Mouse (Mus musculus) neural tube, embryonic 12.5 days (tissue): Measurements from ENCODE around the gene Tmem101. TPM values are rescaled to one million over a fixed set of nuclear protein-coding genes. Genes with fewer than 3 reads are reported as not detected.
A peak's percentile ranks its signal among the peaks of the same experiment; 100 is the strongest.

Source experiments
- ATAC-seq: fragments of 200-750 bp; cut with Nextera tagmentation; 2 replicates; pipeline ENCODE4 v1.8.0; 2017; ENCODE audit warnings: low read depth, mild to moderate bottlenecking, moderate TSS enrichment, moderate library complexity; ENCODE audit not compliant: low FRiP score
- H3K27ac ChIP-seq: fragments of 300-500 bp; sonication (generic); 2 replicates; pipeline ENCODE4 v1.5.1; 2016
- H3K27me3 ChIP-seq: fragments of 300-500 bp; sonication (generic); replicated peaks from 2 replicates; pipeline ENCODE4 v1.6.1; 2016; ENCODE audit warnings: mild to moderate bottlenecking
- H3K36me3 ChIP-seq: fragments of 300-500 bp; sonication (generic); 2 replicates; pipeline ENCODE4 v1.6.1; 2016; ENCODE audit warnings: mild to moderate bottlenecking
- H3K4me1 ChIP-seq: fragments of 300-500 bp; sonication (generic); 2 replicates; pipeline ENCODE4 v1.6.1; 2016
- H3K4me2 ChIP-seq: fragments of 300-500 bp; sonication (generic); replicated peaks from 2 replicates; pipeline ENCODE4 v1.6.1; 2016; ENCODE audit warnings: mild to moderate bottlenecking
- H3K4me3 ChIP-seq: fragments of 300-500 bp; sonication (generic); 2 replicates; pipeline ENCODE4 v1.5.1; 2016
- H3K9ac ChIP-seq: fragments of 300-500 bp; sonication (generic); 2 replicates; pipeline ENCODE4 v1.6.1; 2016; ENCODE audit warnings: mild to moderate bottlenecking
- H3K9me3 ChIP-seq: fragments of 300-500 bp; sonication (generic); 2 replicates; pipeline ENCODE4 v1.6.1; 2016; ENCODE audit warnings: mild to moderate bottlenecking
- WGBS: fragments of 180-500 bp; shearing (Covaris S2); methylation state at CpG from one replicate; pipeline ENCODE4 v1.1.7; 2016; 5-methylcytosine and 5-hydroxymethylcytosine counted together
- polyA plus RNA-seq: library from polyadenylated mRNA; unstranded; fragments of >200 nt; fragmentation: Nextera tagmentation; extraction: Ambion mirVana; gene quantifications from 2 replicates; pipeline ENCODE4 v1.2.1, GENCODE M21; 2016

The Tmem101 gene
- 35.3 and 37.3 TPM in 2 replicates for polyA plus RNA-seq

DNA sequence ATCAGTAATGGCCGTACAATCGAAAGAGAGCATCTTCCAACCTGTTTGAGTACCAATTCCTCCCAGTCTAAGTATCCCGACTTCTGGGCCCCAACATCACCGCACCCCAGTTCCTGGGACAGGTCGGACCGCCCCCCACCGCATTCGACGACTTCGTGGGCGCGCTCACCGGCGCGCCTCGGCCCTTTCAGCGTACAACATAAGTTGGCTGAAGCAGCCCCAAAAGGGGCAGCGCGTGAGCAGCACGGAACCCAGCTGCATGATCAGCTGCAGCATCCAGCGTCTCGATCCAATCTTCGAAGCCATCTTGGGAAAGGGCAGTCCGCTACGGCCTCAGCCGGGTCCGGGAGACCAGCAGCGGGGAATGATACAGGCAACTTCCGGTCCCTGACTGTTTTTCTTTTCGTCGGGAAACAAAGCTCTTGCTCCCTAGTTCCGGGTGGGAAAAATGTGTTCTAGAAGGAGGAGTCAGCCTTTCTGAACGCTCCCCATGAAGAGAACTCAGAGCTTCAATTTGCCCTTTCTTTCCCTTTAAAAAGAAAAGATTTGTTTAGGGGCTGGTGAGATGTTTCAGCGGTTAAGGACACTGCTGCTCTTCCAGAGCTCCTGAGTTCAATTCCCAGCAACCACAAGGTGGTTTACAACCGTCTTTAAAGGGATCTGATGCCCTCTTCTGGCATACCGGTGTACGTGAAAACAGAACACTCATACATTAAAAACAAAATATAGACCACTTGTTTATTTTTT is at the start of gene Tmem101:
Tmem101 (minus strand) TSS at position 366 of the 747 bp plus-strand sequence.
- peak; percentile 90 for ATAC-seq
- no peaks in the 10 kb centered on the region for H3K9me3 ChIP-seq
- H3K4me2 ChIP-seq = peak within 1 kb of the TSS; percentile 80
- peaks cover 28% of the 10 kb centered on the region for H3K36me3 ChIP-seq
- H3K27ac ChIP-seq = 0 out of 2 replicates have a peak within 1 kb of the TSS, but pooled peaks have one; percentile 43
- WGBS = under 1% methylated on average over 37 of the region's 37 CpGs
- H3K4me3 ChIP-seq = peak within 1 kb of the TSS; percentile 79
- H3K4me1 ChIP-seq = peaks cover 14% of the 10 kb centered on the region
- no peaks in the 10 kb centered on the region for H3K27me3 ChIP-seq
- peak within 1 kb of the TSS; percentile 70 for H3K9ac ChIP-seq

DNA sequence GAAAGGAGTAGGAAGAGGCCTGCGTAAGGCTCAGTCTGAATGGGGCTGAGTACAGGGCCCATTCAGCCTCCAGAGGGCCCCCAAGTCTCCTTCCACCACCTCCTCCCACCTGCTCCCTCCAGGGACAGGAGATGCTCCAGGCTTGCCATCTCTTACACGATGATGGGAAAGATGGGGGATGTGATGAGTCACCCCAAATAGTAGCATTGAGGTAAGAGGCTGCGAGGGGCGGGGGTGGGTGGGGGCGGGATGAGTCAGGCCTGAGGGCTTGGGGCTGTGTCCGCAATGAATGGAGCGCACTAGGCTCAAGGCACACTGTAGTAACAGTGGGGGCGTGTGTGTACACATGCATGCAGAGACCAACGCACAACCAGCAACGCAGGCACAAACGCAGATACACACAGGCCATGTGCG is 45.2 kb upstream of the Tmem101 start:
- H3K9ac ChIP-seq = no peak overlapping the region
- no peaks in the 10 kb centered on the region for H3K27me3 ChIP-seq
- no peaks in the 10 kb centered on the region for H3K9me3 ChIP-seq
- H3K4me1 ChIP-seq = peaks cover 2% of the 10 kb centered on the region; the same call in 1 of the 2 replicates
- no peak overlapping the region for H3K4me2 ChIP-seq
- no peak for ATAC-seq
- peaks cover 97% of the 10 kb centered on the region for H3K36me3 ChIP-seq
- H3K4me3 ChIP-seq = no peak overlapping the region
- WGBS = 79% methylated on average over 12 of the region's 12 CpGs
- H3K27ac ChIP-seq = no peak overlapping the region

DNA sequence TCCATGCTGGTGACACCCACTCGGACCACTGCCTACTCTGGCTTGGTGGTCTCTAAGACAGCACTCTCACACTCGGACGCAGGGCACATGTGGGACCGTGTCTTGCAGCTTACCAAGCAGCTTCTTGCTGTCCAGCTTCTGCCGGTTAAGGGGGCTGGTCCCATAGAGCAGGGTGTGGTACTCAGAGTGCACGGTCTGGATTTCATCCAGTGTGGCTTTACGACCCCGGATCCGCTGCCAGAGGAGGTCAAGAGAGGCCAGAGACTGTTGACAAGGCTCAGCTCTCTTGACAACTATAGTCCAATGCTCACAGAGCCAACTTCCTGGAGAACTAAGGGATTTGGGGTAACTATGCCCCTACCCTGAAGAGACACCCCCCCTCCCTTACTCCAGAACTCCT is 43.7 kb upstream of the Tmem101 start:
- 78% methylated on average over 9 of the region's 9 CpGs for WGBS
- Histone ChIP-seq H3K9ac (no peak overlapping the region), H3K9me3 (no peaks in the 10 kb centered on the region), H3K4me3 (no peak overlapping the region), H3K36me3 (peaks cover 97% of the 10 kb centered on the region), H3K4me1 (no peaks in the 10 kb centered on the region; the same call in 1 of the 2 replicates), H3K4me2 (no peak overlapping the region), H3K27me3 (no peaks in the 10 kb centered on the region), H3K27ac (no peak overlapping the region)
- ATAC-seq = no peak

DNA sequence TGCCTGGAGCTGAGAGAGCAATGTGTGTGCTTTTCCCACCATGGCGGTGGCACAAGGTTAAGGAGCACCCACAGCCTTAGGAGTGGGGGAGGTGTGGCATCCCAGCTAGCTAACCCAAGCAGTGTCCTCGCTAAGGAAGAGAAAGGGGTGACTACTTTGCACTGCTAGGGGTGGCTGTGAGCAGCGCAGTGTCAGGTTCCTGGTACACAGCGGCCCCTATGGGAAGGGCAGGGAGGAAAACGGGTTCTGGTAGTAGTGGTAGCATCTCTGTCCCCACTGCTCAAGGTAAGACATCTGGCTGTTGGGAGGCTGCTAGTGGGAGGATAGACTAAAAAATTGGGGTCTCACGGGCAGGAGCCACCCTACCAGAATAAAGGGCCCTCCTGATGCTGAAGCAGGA is 42.0 kb upstream of the Tmem101 start:
- no peaks in the 10 kb centered on the region; the same call in 1 of the 2 replicates for H3K4me1 ChIP-seq
- no peak overlapping the region for H3K27ac ChIP-seq
- WGBS = 71% methylated on average over 6 of the region's 6 CpGs
- H3K9ac ChIP-seq = no peak overlapping the region
- H3K4me3 ChIP-seq = no peak overlapping the region
- no peaks in the 10 kb centered on the region for H3K9me3 ChIP-seq
- no peaks in the 10 kb centered on the region for H3K27me3 ChIP-seq
- H3K36me3 ChIP-seq = peaks cover 94% of the 10 kb centered on the region
- ATAC-seq = no peak
- no peak overlapping the region for H3K4me2 ChIP-seq

DNA sequence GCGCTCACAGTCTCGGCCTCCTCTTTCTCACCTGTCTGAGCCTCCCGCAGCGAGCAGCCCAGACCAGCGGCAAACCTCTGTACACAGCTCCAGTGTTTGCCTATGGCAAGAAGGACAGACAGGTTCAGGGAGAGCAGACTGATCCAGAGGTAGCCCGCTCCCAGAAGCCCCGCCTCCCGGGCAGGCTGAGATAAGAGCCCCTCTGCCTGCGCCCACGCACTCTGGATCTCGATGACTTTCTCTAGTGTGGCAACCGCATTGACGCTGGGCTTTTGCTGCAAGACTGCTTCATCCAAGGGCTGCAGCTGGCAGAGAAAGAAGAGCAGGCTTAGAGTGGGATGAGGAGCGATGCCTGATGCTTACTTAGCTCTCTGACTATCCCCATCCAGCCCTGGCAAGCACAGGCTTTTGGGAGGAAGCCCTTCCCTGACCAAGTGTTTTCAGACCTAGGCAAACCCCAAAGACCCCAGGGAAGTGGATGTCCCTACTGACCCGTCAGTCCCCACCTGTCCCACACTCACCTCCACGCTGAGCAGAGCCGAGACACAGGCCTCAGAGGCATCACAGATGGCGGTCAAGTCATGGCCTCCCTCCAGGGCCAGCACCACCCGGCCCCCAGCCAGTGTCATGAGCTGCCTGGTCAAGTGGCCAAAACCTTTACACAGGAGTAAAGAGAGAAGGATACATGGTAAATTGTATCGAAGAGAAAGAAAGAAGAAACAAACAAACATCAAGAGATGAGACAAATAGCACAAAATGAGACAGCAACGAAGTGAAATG is 40.0 kb upstream of the Tmem101 start:
- WGBS = 87% methylated on average over 21 of the region's 21 CpGs
- ATAC-seq = no peak
- no peak overlapping the region for H3K4me3 ChIP-seq
- no peaks in the 10 kb centered on the region for H3K9me3 ChIP-seq
- H3K27me3 ChIP-seq = no peaks in the 10 kb centered on the region
- H3K4me2 ChIP-seq = no peak overlapping the region
- H3K36me3 ChIP-seq = peaks cover 89% of the 10 kb centered on the region
- H3K27ac ChIP-seq = no peak overlapping the region
- H3K4me1 ChIP-seq = 0 out of 2 replicates have a peak, but pooled peaks cover 2% of the 10 kb centered on the region
- no peak overlapping the region for H3K9ac ChIP-seq

DNA sequence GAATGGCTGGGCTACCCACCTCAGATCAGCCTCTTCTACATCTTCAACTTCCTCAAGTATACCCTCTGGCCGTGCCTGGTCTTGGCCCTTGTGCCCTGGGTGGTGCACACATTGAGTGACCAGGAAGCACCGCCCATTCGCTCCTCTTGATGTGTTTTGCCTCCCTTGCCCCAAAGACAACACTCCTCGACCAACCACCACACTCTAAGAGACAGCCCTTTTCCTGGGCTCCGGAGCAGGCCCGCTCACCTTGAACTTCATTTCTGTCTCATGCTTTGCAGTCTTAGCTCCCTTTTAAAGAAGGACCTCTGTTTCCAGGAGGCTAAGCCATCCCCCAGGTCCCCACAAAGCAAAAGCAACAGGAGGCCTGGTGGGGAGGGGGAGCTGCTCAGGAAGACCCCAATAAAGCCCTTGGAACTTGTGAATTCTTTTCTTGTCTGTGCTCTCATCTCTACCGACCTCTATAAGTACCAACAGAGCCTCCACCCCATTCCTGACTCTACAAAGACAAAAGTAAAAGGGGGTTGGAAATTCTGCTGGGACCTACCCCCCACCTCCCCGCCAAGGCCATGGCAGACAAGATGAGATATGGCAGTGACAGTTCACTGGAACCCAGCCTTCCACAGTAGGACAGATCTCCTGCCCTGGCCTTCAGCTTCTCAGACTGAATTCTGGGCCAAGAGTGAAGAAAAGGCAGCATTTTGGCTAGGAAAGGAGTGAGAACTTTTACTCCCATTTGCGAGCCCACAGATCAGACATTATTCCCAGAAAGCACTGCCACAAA is 37.6 kb upstream of the Tmem101 start:
- H3K36me3 ChIP-seq = peaks cover 66% of the 10 kb centered on the region

DNA sequence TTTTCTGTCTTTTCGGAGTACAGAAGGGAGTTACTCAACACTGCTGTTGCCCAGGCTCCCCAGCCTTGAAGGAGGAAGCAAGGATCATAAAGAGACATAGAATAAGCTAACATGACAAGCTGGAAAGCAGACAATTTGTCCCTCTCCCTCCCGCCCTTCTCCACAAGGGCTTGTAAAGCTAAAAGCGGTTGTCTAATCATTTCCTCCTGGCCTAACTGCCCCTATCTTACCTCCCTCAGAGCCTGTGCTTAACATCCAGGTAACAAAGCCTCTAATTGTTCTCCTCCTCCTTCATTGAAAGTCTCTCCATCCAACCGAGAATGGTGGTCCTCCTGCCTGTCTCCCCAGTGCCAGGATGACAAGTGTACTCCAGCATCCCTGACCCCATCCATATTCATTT is 34.6 kb upstream of the Tmem101 start:
- H3K36me3 ChIP-seq = peaks cover 36% of the 10 kb centered on the region
- no peak overlapping the region for H3K4me3 ChIP-seq
- no peaks in the 10 kb centered on the region for H3K9me3 ChIP-seq
- no peak for ATAC-seq
- H3K9ac ChIP-seq = no peak overlapping the region; the same call in 1 of the 2 replicates
- no peaks in the 10 kb centered on the region for H3K27me3 ChIP-seq
- H3K27ac ChIP-seq = no peak overlapping the region
- H3K4me2 ChIP-seq = peak overlapping the region; percentile 63
- peaks cover 21% of the 10 kb centered on the region for H3K4me1 ChIP-seq
- 27% methylated on average over 4 of the region's 4 CpGs for WGBS

More for the DNA sequence above, 37.6 kb upstream of the Tmem101 start:
- peaks cover 21% of the 10 kb centered on the region for H3K4me1 ChIP-seq
- no peak overlapping the region for H3K4me2 ChIP-seq
- no peaks in the 10 kb centered on the region for H3K27me3 ChIP-seq
- no peaks in the 10 kb centered on the region for H3K9me3 ChIP-seq
- no peak overlapping the region for H3K4me3 ChIP-seq
- ATAC-seq = no peak
- H3K9ac ChIP-seq = no peak overlapping the region
- no peak overlapping the region for H3K27ac ChIP-seq
- WGBS = 72% methylated on average over 9 of the region's 9 CpGs

DNA sequence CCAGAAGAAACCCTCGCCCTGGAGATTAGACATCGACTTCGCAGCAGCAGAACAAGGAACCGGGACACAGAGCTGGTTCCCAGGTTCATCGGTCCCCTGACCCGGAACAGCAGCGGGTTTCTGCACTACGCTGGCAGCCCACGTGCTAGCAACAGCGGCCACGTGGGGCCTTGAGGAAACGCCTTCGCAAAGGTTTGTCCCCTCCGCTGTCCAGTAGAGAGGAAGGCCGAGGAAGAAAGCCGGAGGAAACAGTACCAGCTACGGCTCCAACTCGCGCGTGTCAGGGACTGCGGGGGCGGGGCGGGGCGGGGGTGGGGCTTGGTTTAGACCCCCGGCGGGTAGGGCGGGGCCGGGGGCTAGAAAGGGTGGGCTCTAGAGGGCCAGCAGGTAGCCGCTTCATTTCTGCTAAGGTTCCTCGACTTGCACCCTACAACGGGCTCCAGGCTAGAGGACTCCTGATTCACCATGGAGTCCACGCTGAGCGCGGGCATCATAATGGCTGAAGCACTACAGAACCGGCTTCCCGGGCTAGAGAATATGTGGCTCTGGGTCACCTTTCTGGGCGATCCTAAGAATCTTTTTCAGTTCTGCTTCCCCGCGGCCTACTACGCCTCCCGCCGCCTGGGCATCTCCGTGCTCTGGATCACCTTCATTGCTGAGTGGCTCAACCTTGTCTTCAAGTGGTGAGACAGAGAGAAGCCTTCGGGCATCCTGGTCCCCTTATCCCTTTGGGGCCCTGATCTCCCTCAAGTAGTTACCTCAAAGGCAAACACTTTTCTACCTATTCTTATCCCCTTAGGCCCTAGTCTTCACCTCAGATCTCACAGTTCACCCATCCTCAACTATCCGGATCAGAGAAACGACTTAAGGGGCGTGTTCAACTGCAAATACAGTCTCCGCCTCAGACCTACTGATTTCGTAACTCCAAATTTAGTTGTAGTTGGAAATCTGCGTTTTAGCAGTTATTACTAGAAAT is 33.5 kb upstream of the Tmem101 start, which contains the start of gene G6pc3:
G6pc3 (plus strand) TSS at position 160 of the 976 bp plus-strand sequence.
- 3% methylated on average over 50 of the region's 50 CpGs for WGBS
- H3K9ac ChIP-seq = peak within 1 kb of the TSS; percentile 62
- no peaks in the 10 kb centered on the region for H3K27me3 ChIP-seq
- H3K4me2 ChIP-seq = peak within 1 kb of the TSS; percentile 63
- peak; percentile 74 for ATAC-seq
- no peak within 1 kb of the TSS for H3K27ac ChIP-seq
- H3K4me3 ChIP-seq = peak within 1 kb of the TSS; percentile 47
- no peaks in the 10 kb centered on the region for H3K9me3 ChIP-seq
- peaks cover 21% of the 10 kb centered on the region for H3K4me1 ChIP-seq
- H3K36me3 ChIP-seq = peaks cover 26% of the 10 kb centered on the region

DNA sequence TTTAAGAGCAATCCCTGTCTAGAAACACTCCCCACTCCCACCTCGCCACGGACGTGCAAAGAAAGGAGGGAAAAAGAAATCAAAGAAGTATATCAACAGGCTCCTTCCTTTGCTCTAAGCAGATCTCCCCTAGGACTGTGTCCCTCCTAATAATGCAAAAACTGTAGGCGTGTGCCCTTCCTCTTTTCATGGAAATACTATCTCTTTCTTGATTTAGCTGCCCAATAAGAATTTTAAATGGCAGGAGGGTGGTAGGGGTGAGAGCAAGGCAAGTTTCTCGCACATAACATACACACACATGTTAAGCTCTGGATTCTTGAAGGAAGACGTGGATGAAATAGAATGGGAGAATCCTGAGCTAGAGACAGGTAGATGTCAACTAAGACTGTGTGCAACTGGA is 32.8 kb upstream of the Tmem101 start:
- 76% methylated on average over 6 of the region's 6 CpGs for whole genome bisulfite sequencing
- H3K4me2 ChIP-seq = peak overlapping the region; percentile 63
- peaks cover 20% of the 10 kb centered on the region for H3K36me3 ChIP-seq
- no peaks in the 10 kb centered on the region for H3K27me3 ChIP-seq
- no peak overlapping the region for H3K27ac ChIP-seq
- peak overlapping the region; percentile 47 for H3K4me3 ChIP-seq
- ATAC-seq = no peak
- H3K9me3 ChIP-seq = no peaks in the 10 kb centered on the region
- H3K4me1 ChIP-seq = peaks cover 25% of the 10 kb centered on the region
- no peak overlapping the region; the same call in 1 of the 2 replicates for H3K9ac ChIP-seq

DNA sequence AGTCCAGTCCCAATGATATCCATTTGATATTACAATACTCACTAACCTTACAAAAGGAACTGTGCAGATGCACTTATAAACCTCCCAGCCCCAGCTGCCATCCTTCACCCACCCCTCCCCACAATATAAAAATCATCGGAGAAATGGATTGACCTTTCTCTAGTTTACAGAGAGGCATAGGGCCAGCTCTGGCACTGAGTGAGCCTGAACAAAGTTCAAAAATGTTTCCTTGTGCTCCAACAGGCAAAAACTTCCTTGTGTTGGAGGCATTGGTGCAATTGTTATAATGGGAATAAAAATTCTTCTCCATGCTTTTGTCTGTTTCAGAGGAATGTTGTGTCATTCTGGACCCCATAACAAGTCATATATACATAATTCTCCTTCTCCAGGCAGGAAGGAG is 30.0 kb upstream of the Tmem101 start:
- Histone ChIP-seq H3K27ac (no peak overlapping the region), H3K4me2 (no peak overlapping the region), H3K27me3 (no peaks in the 10 kb centered on the region), H3K4me1 (peaks cover 34% of the 10 kb centered on the region), H3K36me3 (peaks cover 12% of the 10 kb centered on the region), H3K9ac (no peak overlapping the region), H3K9me3 (no peaks in the 10 kb centered on the region), H3K4me3 (no peak overlapping the region)
- WGBS = 90% methylated on average over 1 of the region's 1 CpGs
- ATAC-seq = no peak

DNA sequence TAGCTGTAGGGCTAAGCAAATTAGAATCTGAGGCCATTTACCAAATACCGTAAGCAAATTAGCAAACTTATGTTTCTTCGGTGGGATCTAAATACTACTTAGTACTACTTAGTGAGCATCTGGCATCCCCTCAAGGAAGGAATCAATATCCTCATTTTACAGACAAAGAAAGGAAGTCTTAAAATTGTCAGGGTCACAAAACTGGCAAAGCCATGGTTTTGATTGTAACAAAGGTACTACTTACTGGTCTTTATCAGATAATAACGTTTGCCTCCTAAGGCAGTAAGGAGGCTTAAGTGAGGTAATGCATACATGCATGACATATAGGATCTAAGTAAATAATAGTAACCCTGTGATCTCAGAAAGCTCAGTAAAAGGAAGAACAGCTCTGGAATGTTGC is 29.5 kb upstream of the Tmem101 start:
- WGBS = 62% methylated on average over 3 of the region's 3 CpGs
- Histone ChIP-seq H3K27ac (no peak overlapping the region), H3K4me3 (peak overlapping the region; percentile 83; the same call in 1 of the 2 replicates), H3K9ac (peak overlapping the region; percentile 86; the same call in 1 of the 2 replicates), H3K4me1 (peaks cover 28% of the 10 kb centered on the region), H3K4me2 (peak overlapping the region; percentile 83), H3K9me3 (no peaks in the 10 kb centered on the region), H3K36me3 (peaks cover 13% of the 10 kb centered on the region), H3K27me3 (no peaks in the 10 kb centered on the region)
- no peak for ATAC-seq
